Mouse (Mus musculus): Measurements from ENCODE around the gene Plcg1.

The Plcg1 gene

GRCm38 (mm10) chr2:160736466-160736865 is 5.4 kb downstream of the Plcg1 start:
- 83% methylated on average over 3 of the region's 3 CpGs for WGBS

GRCm38 (mm10) chr2:160738354-160738753 is 7.3 kb downstream of the Plcg1 start:
- WGBS: 49% methylated on average over 5 of the region's 5 CpGs

DNA sequence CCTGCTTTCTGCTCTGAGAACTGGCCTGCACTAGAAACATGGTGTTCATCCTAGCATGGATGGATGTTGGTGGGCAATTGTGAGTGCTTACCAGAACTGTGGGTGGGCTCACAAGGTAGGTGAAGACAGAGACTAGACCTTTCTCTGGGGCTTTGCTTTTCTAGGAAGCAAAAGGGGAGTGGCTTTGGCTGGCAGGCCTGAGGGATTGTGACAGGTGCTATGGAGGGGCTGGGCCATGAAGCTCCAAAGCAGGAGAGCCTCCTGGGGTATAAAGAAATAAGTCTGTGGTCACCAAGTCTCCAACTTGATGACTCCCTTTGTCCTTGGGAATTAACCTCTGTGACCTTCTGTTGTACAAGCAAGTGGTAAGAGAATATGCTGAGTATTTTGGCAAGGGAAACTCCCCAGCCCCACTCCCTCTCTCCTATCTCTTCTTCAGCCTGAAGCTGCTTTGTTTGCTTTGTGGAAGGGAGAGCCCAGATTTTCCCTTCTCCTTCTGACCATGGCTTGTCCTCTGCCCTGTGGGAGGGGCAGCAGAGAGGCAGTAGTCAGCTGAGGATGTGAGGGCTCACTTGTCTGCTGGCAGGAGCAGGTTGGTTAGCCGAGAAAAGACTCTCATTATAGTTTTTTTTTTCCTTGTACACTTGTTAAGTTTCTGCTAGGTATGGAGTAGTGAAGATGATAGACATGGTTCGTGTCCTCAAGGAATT is 8.7 kb downstream of the Plcg1 start:
- WGBS: 40% methylated on average over 2 of the region's 2 CpGs

DNA sequence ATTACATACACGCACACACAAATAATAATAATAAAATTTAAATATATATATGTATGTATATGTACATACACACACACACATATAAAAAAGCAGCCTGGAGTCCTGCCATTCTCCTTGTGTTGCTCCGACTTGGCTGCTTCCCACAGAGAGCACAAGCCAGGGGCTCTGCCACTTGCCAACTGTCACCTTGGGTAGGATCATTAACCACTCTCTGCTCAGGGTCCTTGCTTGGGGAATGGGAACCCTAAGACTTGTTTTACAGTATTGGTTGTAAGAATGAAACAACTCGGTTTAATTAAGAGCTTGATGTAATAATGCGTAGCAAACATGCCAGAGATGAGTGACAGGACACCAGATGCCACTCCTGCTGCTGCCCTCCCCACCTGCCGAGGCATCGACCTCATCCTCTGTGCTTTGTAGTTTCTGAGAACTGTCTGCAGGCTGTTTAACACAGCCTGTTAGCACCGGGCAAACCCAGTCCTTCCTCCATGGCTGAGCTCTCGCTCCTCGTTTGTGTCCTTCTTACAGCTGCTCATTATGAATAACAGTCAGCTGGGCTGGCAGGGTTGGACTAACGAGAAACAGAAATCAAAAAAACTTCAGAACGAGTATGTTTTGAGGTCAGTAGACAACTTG is 9.5 kb downstream of the Plcg1 start:
- WGBS: 39% methylated on average over 11 of the region's 11 CpGs

- 57% methylated on average over 3 of the region's 3 CpGs for WGBS
Measured at GRCm38 (mm10) chr2:160741580-160741979, 10.5 kb downstream of the Plcg1 start.

- WGBS: 55% methylated on average over 1 of the region's 1 CpGs
Measured at GRCm38 (mm10) chr2:160742161-160742609, 11.1 kb downstream of the Plcg1 start.

GRCm38 (mm10) chr2:160744040-160744822 is 13.1 kb downstream of the Plcg1 start:
- WGBS: 78% methylated on average over 7 of the region's 7 CpGs

DNA sequence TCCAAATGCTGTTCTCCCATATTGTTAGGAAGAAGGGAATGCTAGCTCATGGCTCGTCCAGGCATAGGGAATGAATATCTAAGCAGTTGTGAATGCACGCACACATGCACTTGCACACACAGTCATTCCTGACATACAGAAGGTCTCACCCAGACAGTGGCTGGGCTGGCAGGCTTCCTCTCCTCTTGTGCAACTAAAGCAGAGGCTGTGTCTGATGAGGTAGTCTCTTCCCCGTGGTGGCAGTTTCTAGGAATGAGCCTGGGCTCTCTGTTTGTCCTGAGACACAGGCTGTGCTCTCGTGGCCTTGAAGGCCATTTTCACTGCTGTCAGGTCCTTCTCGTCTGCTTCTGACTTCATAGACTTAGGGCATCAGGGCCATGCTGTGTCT is 13.7 kb downstream of the Plcg1 start:
- 59% methylated on average over 5 of the region's 5 CpGs for WGBS

DNA sequence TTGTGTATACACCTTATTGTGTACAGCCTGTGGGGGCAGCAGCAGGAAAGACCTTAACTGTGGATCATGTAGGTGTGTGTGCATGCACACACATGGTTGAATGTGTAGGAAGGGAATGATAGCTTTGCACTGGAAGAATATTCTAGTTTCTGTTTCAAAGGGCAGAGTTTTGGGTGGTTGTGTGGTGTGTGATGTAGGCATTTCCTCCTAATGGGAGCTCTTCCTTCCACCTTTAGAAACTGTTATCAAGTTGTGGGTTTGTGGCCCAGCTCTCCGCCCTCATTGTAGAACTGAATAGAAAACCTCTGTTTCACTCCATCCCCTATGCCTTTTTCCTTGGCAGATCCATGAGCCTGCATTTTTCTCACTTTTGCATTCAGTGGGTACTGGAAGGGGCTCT is 14.4 kb downstream of the Plcg1 start:
- WGBS: 83% methylated on average over 1 of the region's 1 CpGs

DNA sequence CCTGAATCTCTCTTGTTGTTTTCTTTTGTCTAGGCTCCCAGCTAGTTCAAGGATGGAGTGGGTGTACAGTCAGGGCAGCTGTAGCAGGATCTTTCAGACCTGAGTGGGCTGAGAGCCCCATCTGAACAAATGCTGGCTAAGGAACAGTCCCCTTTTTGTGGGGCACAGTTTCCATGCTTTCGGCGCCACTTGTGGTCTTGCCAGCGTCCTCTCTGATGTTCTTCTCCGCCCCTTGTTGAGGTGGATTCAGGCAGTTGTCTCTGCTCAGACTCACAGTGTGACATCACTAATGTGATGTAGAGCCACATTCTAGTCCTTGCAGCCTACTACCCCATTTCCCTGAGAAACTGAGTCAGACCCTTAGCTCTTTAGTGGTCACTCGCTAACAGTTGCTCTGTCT is 15.5 kb downstream of the Plcg1 start:
- WGBS: 70% methylated on average over 5 of the region's 5 CpGs

DNA sequence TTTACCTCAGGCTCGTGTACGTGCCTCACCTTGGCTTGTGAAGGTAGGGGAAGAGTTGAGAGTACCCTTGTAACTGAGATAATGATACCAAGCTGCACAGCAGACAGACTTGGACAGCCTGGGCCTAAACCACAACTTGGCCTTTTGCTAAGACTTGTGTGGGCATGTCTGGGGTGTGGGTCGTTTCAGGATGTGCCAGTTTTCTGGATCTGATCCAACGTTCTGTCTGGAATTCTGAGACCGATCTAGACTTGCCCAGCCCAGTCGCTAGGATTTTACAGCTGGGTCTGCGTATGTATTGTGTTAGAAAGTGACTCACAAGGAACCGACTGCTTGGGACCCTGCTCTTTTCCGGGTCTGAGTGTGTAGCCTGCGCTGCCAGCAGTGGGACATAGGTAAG is 16.0 kb downstream of the Plcg1 start:
- WGBS: 69% methylated on average over 10 of the region's 10 CpGs

GRCm38 (mm10) chr2:160756583-160757203 is 25.6 kb downstream of the Plcg1 start:
- 85% methylated on average over 6 of the region's 6 CpGs for WGBS

DNA sequence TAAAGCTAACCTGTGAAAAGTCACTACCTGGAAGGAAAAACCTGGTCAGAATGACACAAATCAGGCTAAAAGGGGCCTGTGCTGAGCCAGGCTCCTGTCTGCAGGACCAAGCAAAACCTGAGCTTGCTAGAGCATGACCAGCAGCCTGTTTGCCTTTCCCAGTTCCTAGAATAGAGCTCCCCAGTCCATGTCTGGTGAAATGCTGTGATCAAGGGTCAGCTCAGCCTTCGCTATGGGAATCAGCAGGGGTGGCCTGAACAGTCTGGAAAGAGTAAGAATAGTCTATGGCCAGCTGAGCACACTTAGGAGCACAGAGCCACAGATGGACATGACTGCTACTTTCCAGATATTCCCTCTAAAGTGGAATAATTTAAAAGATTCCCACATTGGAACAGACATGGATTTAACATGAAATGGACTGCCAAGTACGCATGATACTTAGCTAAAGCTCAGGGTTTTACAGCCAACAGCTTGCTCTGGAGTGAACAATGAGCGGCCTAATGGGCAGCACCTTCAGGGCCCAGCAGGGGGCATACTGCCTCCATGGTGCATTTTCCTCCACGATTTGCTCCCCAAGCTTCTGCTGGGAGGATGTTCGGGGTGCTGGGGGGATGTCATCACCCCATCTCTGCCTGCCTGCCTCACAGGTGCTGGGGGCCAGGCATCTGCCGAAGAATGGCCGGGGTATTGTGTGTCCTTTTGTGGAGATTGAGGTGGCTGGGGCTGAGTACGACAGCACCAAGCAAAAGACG is 29.5 kb downstream of the Plcg1 start:
- WGBS: 67% methylated on average over 9 of the region's 9 CpGs

DNA sequence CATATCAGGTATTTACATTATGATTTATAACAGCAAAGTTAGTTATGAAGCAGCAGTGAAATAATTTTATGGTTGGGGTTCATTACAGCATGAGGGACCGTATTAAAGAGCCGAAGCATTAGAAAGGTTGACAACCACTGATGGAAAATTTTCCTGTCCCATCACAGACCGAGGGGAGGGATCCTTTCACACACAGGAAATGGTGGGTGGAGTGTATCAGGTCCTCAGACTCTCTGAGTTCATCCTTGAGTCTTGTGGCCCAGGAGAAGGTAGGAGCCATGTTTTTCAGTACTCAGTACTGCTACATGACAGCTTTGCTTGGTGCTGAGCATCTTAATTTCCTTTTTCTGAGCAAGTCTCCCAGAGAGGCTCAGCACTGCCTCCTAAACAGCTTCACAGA is 32.7 kb downstream of the Plcg1 start:
- 84% methylated on average over 3 of the region's 3 CpGs for WGBS

- WGBS: 72% methylated on average over 2 of the region's 2 CpGs
Measured at GRCm38 (mm10) chr2:160764386-160764785, 33.3 kb downstream of the Plcg1 start.

GRCm38 (mm10) chr2:160765096-160765495 is 34.0 kb downstream of the Plcg1 start:
- WGBS: 70% methylated on average over 3 of the region's 3 CpGs

GRCm38 (mm10) chr2:160766371-160766771 is 35.3 kb downstream of the Plcg1 start:
- 47% methylated on average over 5 of the region's 5 CpGs for whole genome bisulfite sequencing

DNA sequence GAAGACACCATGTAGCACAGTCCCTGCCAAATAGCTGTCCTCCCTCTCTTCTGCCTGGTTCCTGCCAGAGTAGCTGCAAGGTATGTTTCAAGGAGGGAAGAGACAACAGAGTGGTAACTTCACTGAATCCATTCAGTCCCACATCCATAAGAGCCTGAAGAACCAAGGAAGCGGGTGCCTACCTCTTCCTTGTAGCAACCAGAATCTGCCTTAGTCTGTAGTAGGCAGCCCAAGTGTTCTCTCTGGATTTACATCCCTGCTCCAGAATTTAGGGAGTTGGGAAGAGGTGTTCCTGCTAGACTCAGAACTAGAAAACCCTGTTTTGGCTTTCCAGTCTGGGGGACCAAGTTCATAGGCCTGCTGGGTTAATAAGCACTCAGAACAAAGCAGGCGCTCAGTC is 36.1 kb downstream of the Plcg1 start:
- 88% methylated on average over 2 of the region's 2 CpGs for whole genome bisulfite sequencing

GRCm38 (mm10) chr2:160768097-160768695 is 37.1 kb downstream of the Plcg1 start:
- WGBS: 44% methylated on average over 4 of the region's 4 CpGs

DNA sequence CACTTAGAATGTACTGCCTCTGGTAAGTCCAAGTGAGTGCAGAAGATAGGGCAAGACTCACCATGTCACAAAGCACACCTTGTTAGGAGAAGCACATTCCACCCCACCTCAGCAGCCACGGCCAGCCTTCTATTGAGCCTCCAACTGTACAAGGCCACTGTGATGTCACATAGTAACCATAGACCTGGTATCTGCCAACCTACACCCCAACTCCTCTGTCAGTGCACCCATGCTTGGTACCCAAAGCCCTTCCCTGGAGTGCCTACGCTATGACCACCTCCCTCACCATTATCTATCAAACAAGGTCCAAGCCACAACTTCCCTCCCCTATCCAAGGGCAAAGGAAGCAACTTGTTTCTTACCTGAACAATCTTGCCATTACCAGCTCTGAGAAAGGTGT is 37.9 kb downstream of the Plcg1 start:
- 96% methylated on average over 2 of the region's 2 CpGs for WGBS

- 63% methylated on average over 1 of the region's 1 CpGs for WGBS
Measured at GRCm38 (mm10) chr2:160770871-160771270, 39.8 kb downstream of the Plcg1 start.
